Mouse (Mus musculus) limb, embryonic 10.5 days (tissue): ENCODE results near the gene 1700017B05Rik. TPM values are rescaled to one million over a fixed set of nuclear protein-coding genes. Genes with fewer than 3 reads are reported as not detected.
A peak's percentile ranks its signal among the peaks of the same experiment; 100 is the strongest.

Experiments used
- DNase-seq: peaks from one replicate; pipeline ENCODE4 v3.0.0-alpha.2; 2017; ENCODE audit warnings: low spot score
- H3K27ac ChIP-seq: fragments of 300-500 bp; sonication (generic); 2 replicates; pipeline ENCODE4 v1.5.1; 2016; ENCODE audit warnings: mild to moderate bottlenecking
- H3K27me3 ChIP-seq: fragments of 300-500 bp; sonication (generic); 2 replicates; pipeline ENCODE4 v1.6.1; 2016; ENCODE audit warnings: low read depth, mild to moderate bottlenecking; ENCODE audit not compliant: poor library complexity, severe bottlenecking
- H3K36me3 ChIP-seq: fragments of 300-500 bp; sonication (generic); 2 replicates; pipeline ENCODE4 v1.6.1; 2016; ENCODE audit warnings: mild to moderate bottlenecking, moderate library complexity
- H3K4me1 ChIP-seq: fragments of 300-500 bp; sonication (generic); 2 replicates; pipeline ENCODE4 v1.6.1; 2016
- H3K4me3 ChIP-seq: fragments of 300-500 bp; sonication (generic); 2 replicates; pipeline ENCODE4 v1.5.1; 2016; ENCODE audit warnings: mild to moderate bottlenecking, moderate library complexity
- H3K9me3 ChIP-seq: fragments of 300-500 bp; sonication (generic); replicated peaks from 2 replicates; pipeline ENCODE4 v1.6.1; 2016; ENCODE audit warnings: mild to moderate bottlenecking
- WGBS: fragments of 180-500 bp; shearing (Covaris S2); methylation state at CpG from one replicate; pipeline ENCODE4 v1.1.7; 2016; 5-methylcytosine and 5-hydroxymethylcytosine counted together
- polyA plus RNA-seq: library from polyadenylated mRNA; unstranded; fragments of >200 nt; fragmentation: Nextera tagmentation; extraction: Ambion mirVana; gene quantifications from 2 replicates; pipeline ENCODE4 v1.2.1, GENCODE M21; 2016

1700017B05Rik gene
- polyA plus RNA-seq, 1 experiment from 2014 or later = 17.7 TPM

DNA sequence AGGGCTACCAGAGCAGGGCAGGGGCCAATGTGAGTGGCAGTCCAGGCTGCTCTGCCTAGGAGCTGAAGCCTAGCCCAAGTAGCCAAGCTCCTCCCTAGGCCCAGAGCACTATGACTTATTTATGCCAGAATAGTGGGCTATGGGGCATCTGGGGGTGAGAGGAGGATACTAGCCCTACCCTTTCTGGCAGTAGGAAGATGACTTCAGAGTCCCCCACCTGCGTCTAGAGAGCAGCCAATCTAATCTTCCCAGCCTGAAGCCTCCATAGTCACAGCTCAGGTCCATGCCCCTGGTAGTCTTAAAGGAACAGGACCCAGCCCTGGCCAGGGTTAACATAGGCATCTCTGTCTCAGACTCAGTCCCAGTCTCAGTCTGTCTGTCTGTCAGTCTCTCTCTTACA, 7.0 kb upstream of the 1700017B05Rik start:
- WGBS = 14% methylated on average over 1 of the region's 1 CpGs
- Histone ChIP-seq H3K27ac (no peak overlapping the region), H3K4me1 (peaks cover 94% of the 10 kb centered on the region)

DNA sequence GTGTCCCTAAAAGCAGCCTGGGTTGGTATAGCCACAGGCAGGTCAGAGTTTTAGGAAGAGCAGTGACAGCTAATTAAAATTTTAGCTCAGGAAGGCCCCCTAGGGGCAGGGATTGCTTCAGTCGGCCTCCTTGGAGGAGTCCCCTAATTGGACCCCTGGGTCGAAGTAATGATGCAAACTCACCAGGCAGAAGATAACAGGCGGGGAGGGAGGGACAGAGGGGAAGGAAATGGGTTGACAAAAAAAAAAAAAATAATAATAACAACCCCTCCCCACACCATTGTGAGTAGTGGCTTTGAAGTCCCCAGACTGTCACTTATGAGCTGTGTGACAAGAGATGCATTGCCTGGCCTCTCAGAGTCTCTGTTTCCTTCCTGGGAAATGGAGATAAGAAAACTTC, 6.2 kb upstream of the 1700017B05Rik start:
- H3K4me1 ChIP-seq = peaks cover 88% of the 10 kb centered on the region
- no peak overlapping the region for H3K27ac ChIP-seq
- H3K27me3 ChIP-seq = peaks cover 65% of the 10 kb centered on the region
- no peaks in the 10 kb centered on the region for H3K36me3 ChIP-seq
- no peak for DNase-seq
- no peak overlapping the region for H3K4me3 ChIP-seq
- H3K9me3 ChIP-seq = no peaks in the 10 kb centered on the region
- 2% methylated on average over 3 of the region's 3 CpGs for WGBS

More for the DNA sequence above, 7.0 kb upstream of the 1700017B05Rik start:
- H3K27me3 ChIP-seq = peaks cover 61% of the 10 kb centered on the region
- H3K4me3 ChIP-seq = no peak overlapping the region
- H3K36me3 ChIP-seq = no peaks in the 10 kb centered on the region
- H3K9me3 ChIP-seq = no peaks in the 10 kb centered on the region
- DNase-seq = no peak

DNA sequence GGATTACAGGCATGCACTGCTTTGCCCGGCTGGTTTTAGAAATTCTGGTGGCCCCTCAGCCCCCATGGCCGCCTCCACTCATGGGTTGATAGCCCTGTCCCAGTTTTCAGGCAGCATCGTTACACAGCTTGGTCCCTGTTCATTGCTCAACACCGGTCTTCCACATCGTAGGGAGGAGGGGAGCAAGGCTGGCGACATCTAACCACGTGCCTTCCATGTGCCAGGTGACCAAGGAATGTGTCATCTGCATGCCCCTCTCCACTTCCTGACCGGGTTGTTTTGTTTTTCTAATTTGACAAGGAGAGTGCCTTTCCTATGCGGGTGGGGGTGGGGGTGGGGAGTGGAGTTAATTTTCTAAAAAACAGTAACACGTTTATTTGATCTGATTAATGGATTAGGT, 5.7 kb upstream of the 1700017B05Rik start:
- Histone ChIP-seq H3K4me1 (peaks cover 88% of the 10 kb centered on the region), H3K36me3 (no peaks in the 10 kb centered on the region), H3K27me3 (peaks cover 65% of the 10 kb centered on the region), H3K9me3 (no peaks in the 10 kb centered on the region), H3K4me3 (no peak overlapping the region), H3K27ac (no peak overlapping the region)
- 18% methylated on average over 10 of the region's 10 CpGs for WGBS
- DNase-seq = no peak

DNA sequence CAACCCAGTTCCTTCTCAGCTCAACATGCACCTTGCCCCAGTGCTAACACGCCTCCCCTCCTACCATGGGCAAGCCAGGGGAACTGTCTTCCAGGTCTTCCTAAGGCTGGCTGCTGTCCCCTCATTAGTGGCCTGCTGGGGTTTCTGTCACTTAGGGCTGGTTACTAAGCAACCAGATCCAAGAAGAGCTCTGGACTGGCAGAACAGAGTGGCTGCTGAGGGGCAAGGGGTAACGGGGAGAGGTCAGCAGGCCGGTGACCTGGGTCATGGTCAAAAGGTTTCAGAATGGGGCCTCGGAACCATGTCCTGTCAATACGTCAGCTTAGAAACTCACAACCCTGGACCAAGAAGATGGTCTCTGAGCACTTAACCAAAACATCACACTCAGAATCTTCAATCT, 5.0 kb upstream of the 1700017B05Rik start:
- Histone ChIP-seq H3K36me3 (no peaks in the 10 kb centered on the region), H3K27me3 (peaks cover 60% of the 10 kb centered on the region), H3K4me1 (peaks cover 85% of the 10 kb centered on the region), H3K27ac (peak overlapping the region; percentile 59), H3K4me3 (no peak overlapping the region), H3K9me3 (no peaks in the 10 kb centered on the region)
- DNase-seq = no peak
- 16% methylated on average over 5 of the region's 5 CpGs for WGBS

DNA sequence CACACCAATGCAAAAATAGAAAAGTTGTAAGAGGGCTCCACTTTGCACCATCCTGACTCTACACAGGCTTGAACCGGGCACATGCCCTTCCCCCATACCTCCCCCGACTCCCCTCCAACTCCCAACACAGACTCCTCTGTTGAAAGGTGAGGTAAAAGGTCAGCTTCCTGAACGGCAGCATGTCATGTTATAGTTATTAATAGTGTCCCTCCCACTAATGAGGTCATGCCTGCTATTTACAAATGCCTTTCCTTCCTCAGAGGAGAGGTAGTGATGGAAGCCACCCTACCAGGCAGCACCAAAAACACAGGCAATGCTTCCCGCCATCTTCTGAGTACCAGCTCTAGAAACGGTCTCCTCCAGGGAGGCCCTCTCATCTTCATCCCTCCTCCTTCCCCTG, 2.7 kb upstream of the 1700017B05Rik start:
- H3K9me3 ChIP-seq = no peaks in the 10 kb centered on the region
- 0 out of 2 replicates have a peak, but pooled peaks cover 2% of the 10 kb centered on the region for H3K36me3 ChIP-seq
- no peak overlapping the region for H3K4me3 ChIP-seq
- peaks cover 85% of the 10 kb centered on the region for H3K4me1 ChIP-seq
- DNase-seq = no peak
- no peak overlapping the region; the same call in 1 of the 2 replicates for H3K27ac ChIP-seq
- H3K27me3 ChIP-seq = peaks cover 54% of the 10 kb centered on the region
- 34% methylated on average over 5 of the region's 5 CpGs for WGBS

DNA sequence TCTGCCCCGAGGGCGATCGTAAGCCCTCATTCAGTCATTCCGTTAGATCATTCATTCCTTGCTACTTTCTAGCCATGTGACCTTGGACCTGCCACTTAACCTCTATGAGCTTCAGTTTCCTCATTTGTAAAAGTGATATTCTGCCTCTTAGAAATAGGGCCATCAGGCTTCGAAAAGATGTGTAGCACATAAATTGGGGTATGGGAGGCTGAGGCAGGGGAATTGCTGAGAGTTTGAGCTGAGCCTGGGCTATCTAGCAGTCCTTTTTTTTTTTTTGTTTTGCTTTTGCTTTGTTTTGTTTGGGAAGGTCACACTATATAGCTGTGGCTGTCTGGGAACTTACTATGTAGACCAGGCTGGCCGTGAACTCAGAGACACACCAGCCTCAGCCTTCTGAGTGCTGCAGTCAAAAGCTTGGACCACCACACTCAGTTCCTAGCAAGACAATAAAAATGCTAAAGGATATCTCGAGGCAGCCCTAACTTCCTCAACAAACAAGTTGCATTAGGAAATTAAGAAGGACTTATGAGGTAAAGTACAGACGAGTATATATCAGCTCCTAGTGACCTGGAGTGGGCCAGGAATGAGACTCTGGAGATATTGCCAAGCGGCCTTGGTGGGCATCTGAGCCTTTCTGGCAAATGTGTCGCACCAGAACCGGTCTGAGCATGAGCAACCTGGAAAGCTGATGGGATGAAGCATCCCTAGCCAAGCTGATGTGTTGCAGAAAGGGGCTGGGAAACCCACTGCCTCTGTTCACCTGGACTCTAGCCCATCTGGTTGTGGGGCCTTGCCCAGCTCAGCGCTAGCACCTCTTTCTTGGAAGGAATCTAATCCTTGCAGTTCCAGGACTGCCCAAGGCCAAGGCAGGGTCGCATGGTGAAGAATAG, 628 bp upstream of the 1700017B05Rik start:
- no peak for DNase-seq
- Histone ChIP-seq H3K9me3 (no peaks in the 10 kb centered on the region), H3K4me3 (peak overlapping the region; percentile 94), H3K27me3 (peaks cover 47% of the 10 kb centered on the region), H3K27ac (peak overlapping the region; percentile 93), H3K4me1 (peaks cover 70% of the 10 kb centered on the region), H3K36me3 (peaks cover 11% of the 10 kb centered on the region)
- WGBS = 52% methylated on average over 13 of the region's 13 CpGs

DNA sequence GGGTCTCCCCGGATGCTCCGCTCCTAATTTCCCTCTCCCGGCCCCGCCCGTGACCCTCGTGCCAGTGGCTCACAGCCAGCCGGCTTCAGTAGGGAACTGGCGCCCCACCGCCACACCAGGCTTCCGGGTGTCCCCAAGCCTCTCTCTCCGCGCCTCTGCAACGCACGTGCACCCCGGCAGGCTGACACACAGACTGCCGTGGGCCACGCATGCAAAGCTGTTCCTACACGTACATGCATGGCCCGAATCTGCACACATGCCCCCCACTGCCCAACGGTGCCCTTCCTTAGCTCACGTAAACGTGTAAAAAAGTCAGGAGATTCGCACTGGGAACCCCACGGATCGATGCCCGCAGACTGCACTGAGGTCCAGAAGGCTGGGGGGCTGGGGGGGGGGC, 898 bp downstream of the 1700017B05Rik start:
- DNase-seq = peak; percentile 63
- H3K36me3 ChIP-seq = peaks cover 27% of the 10 kb centered on the region
- peak overlapping the region; percentile 94 for H3K4me3 ChIP-seq
- under 1% methylated on average over 26 of the region's 26 CpGs for WGBS
- H3K27me3 ChIP-seq = peaks cover 36% of the 10 kb centered on the region
- H3K4me1 ChIP-seq = peaks cover 54% of the 10 kb centered on the region
- no peaks in the 10 kb centered on the region for H3K9me3 ChIP-seq
- H3K27ac ChIP-seq = peak overlapping the region; percentile 93

DNA sequence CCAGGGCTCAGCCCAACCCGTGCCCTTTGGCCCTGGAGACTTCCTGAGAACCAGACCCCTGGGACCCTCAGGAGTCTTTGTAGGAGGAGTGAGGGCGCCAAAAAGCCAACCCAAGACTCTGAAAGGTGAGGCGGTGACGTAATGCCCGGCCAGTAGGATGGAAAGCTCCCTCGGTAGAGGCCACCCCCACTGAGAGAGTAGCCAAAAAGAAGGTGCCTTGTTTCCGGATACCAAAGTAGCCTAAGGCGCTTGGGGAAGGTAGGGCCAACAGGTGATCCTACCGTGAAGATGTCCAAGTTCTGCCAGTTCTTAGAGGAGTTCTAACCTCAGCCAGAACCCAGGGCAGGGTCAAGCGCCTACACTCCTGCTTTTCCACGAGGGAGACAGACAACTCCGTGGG, 1.5 kb downstream of the 1700017B05Rik start:
- no peaks in the 10 kb centered on the region for H3K9me3 ChIP-seq
- peak overlapping the region; percentile 94 for H3K4me3 ChIP-seq
- peaks cover 30% of the 10 kb centered on the region for H3K27me3 ChIP-seq
- H3K36me3 ChIP-seq = peaks cover 32% of the 10 kb centered on the region
- H3K27ac ChIP-seq = peak overlapping the region; percentile 93; the same call in 1 of the 2 replicates
- WGBS = 11% methylated on average over 12 of the region's 12 CpGs
- H3K4me1 ChIP-seq = peaks cover 49% of the 10 kb centered on the region
- no peak for DNase-seq

DNA sequence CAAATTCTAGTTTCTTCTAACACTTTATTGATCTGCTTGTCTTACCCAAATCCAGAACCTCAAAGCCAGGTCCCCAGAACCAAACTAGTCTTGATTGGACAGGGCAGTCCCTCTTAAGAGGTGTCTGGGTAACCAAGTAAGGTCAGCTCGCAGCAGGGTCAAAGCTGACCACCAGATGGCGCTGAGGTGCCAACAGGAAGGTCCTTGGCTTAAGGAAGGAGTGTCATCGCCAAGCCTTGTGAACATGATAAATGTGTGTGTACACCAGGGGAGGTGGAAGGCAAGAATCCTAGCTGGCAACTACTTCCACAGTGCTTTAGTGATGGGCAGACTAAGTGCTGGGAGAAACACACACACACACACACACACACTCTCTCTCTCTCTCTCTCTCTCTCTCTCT, 2.7 kb downstream of the 1700017B05Rik start:
- peak; percentile 92 for DNase-seq
- 4% methylated on average over 3 of the region's 3 CpGs for WGBS
- H3K27ac ChIP-seq = no peak overlapping the region
- H3K4me3 ChIP-seq = no peak overlapping the region
- peaks cover 18% of the 10 kb centered on the region for H3K27me3 ChIP-seq
- H3K36me3 ChIP-seq = peaks cover 44% of the 10 kb centered on the region
- peaks cover 36% of the 10 kb centered on the region for H3K4me1 ChIP-seq
- H3K9me3 ChIP-seq = no peaks in the 10 kb centered on the region

DNA sequence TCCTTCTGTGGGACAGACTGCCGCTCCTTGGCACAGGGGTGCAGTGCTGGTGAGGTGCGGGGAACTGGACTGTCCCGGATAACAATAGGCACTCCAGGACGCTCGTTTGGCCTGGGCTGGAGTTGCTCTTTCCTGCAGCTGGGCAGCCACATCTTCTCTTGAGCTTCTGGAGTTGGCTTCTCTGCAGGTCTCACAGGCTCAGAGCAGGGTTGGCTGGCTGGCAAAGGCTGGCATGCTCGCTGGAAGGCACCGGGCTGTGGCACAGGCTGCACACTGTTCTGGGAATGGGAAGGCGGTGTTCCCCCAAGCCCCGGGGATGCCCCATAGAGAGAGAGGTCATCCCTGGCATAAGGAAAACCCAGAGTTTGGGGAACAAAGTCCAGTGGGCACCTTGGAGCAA, 4.8 kb downstream of the 1700017B05Rik start:
- Histone ChIP-seq H3K36me3 (peaks cover 65% of the 10 kb centered on the region), H3K27me3 (no peaks in the 10 kb centered on the region; the same call in 1 of the 2 replicates), H3K27ac (no peak overlapping the region), H3K9me3 (no peaks in the 10 kb centered on the region), H3K4me3 (no peak overlapping the region), H3K4me1 (peaks cover 30% of the 10 kb centered on the region)
- no peak for DNase-seq
- WGBS = 93% methylated on average over 9 of the region's 9 CpGs

DNA sequence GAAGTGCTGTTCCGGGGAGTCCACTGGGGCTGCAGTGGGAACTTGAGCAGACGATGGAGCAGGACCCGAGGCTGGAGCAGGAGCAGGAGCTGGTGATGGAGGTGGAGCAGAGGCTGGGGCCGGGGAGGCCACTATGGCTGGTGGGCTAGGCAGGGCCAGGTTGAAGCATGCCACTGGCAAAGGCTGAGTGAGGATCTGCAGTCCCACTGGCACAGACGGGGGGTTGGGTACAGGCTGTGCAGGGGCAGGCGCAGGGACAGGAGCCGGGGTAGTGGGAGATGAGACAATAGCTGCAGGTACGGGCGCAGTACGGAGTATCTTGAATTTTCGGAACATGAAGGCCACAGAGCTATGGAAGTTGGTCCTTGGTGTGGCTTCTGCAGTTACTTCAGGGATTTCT, 5.6 kb downstream of the 1700017B05Rik start:
- Histone ChIP-seq H3K27me3 (no peaks in the 10 kb centered on the region; the same call in 1 of the 2 replicates), H3K36me3 (peaks cover 70% of the 10 kb centered on the region), H3K4me1 (peaks cover 23% of the 10 kb centered on the region), H3K9me3 (no peaks in the 10 kb centered on the region), H3K27ac (no peak overlapping the region), H3K4me3 (no peak overlapping the region)
- DNase-seq = no peak
- WGBS = 94% methylated on average over 11 of the region's 11 CpGs

DNA sequence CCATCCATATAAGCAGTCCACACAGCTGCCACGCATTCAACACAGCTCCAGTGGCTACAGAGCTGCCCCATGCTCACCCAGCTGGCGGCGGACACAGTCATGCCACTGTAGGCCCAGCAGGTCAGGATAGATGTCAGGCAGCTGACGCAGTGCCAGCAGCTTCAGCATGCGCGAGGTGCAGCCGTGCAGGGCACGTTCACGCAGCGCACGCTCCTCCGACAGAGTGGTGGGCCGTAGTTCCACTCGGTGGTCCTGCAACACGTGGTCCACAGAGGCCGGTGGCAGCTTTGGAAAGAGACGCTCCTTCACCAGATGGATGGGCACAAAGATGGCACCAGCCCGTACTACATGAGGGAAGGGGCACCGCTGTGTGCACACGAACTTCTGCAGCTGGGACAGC, 6.1 kb downstream of the 1700017B05Rik start:
- Histone ChIP-seq H3K27me3 (no peaks in the 10 kb centered on the region; the same call in 1 of the 2 replicates), H3K4me1 (peaks cover 17% of the 10 kb centered on the region), H3K4me3 (no peak overlapping the region), H3K9me3 (no peaks in the 10 kb centered on the region), H3K27ac (no peak overlapping the region), H3K36me3 (peaks cover 76% of the 10 kb centered on the region)
- no peak for DNase-seq
- 94% methylated on average over 20 of the region's 20 CpGs for WGBS

DNA sequence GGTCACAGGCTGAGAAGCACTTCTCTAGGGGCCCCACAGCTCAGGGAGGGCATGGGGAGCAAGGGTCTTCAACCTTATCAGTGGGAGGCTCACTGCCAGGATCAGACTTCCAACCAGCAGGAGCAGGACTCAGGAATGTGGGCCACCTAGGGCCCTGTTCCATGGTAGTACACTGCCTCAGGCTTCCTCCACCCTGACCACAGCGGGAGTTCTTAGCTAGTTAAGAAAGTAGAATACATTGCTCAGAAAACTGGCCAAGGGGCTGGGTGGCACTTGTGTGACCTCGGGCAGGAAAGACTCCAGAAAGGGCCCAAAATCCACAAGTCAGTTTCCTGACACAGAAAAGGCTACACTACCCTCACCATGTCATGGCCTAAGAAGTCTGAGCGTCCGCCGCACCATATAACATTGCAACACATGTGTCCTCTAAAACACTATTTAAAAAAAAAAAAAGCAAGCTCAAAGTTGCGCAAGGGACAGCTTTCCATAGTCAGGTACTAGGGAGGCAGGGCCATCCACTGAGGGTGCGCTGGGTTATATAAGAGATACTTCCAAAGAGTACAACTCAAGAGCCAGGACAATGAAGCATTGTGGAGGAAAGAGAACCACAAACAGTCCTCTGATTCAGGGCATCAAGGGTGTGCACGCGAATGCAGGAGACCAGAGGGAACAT, 7.5 kb downstream of the 1700017B05Rik start:
- H3K36me3 ChIP-seq = peaks cover 84% of the 10 kb centered on the region
- H3K27me3 ChIP-seq = no peaks in the 10 kb centered on the region
- H3K4me1 ChIP-seq = peaks cover 4% of the 10 kb centered on the region; the same call in 1 of the 2 replicates
- H3K27ac ChIP-seq = no peak overlapping the region
- DNase-seq = no peak
- WGBS = 91% methylated on average over 9 of the region's 9 CpGs
- no peaks in the 10 kb centered on the region for H3K9me3 ChIP-seq
- H3K4me3 ChIP-seq = no peak overlapping the region
